Mouse (Mus musculus) heart, embryonic 16.5 days (tissue): Measurements from ENCODE around the gene Nek2. TPM values are rescaled to one million over a fixed set of nuclear protein-coding genes. Genes with fewer than 3 reads are reported as not detected.

Experiments used
- ATAC-seq: fragments of 200-750 bp; cut with Nextera tagmentation; replicated peaks from 2 replicates; pipeline ENCODE4 v1.8.0; 2017; ENCODE audit warnings: moderate number of reproducible peaks; ENCODE audit not compliant: insufficient read depth, low FRiP score; ENCODE audit errors: extremely low read depth
- H3K27ac ChIP-seq: fragments of 300-500 bp; sonication (generic); 2 replicates; pipeline ENCODE4 v1.5.1; 2014; ENCODE audit warnings: mild to moderate bottlenecking, low read length, control low read depth, moderate library complexity
- H3K27me3 ChIP-seq: fragments of 300-500 bp; sonication (generic); 2 replicates; pipeline ENCODE4 v1.6.1; 2014; ENCODE audit warnings: low read length, mixed read lengths; ENCODE audit not compliant: control insufficient read depth, insufficient read depth
- H3K36me3 ChIP-seq: fragments of 300-500 bp; sonication (generic); 2 replicates; pipeline ENCODE4 v1.6.1; 2014; ENCODE audit not compliant: control insufficient read depth, insufficient read depth
- H3K4me1 ChIP-seq: fragments of 300-500 bp; sonication (generic); 2 replicates; pipeline ENCODE4 v1.6.1; 2014; ENCODE audit warnings: low read length, mixed read lengths; ENCODE audit not compliant: control insufficient read depth, insufficient read depth
- H3K4me2 ChIP-seq: fragments of 300-500 bp; sonication (generic); 2 replicates; pipeline ENCODE4 v1.6.1; 2014; ENCODE audit warnings: low read depth, mild to moderate bottlenecking, control low read depth, low read length
- H3K4me3 ChIP-seq: fragments of 300-500 bp; sonication (generic); 2 replicates; pipeline ENCODE4 v1.5.1; 2014; ENCODE audit warnings: mild to moderate bottlenecking, control low read depth, low read length
- H3K9ac ChIP-seq: fragments of 300-500 bp; sonication (generic); 2 replicates; pipeline ENCODE4 v1.6.1; 2014; ENCODE audit warnings: low read length, control low read depth
- H3K9me3 ChIP-seq: fragments of 300-500 bp; sonication (generic); replicated peaks from 2 replicates; pipeline ENCODE4 v1.6.1; 2016; ENCODE audit warnings: low read length; ENCODE audit not compliant: control insufficient read depth
- WGBS: fragments of 180-500 bp; shearing (Covaris S2); extraction: QIAGEN DNeasy Blood & Tissue Kit; methylation state at CpG from one replicate; pipeline ENCODE4 v1.1.7; 2014; 5-methylcytosine and 5-hydroxymethylcytosine counted together
- polyA plus RNA-seq: library from polyadenylated mRNA; unstranded; fragments of >200 nt; fragmentation: Nextera tagmentation; extraction: Ambion mirVana; gene quantifications from 2 replicates; pipeline ENCODE4 v1.2.1, GENCODE M21; 2015

The Nek2 gene
- polyA plus RNA-seq, 1 experiment from 2014 or later: 38.6 TPM

DNA sequence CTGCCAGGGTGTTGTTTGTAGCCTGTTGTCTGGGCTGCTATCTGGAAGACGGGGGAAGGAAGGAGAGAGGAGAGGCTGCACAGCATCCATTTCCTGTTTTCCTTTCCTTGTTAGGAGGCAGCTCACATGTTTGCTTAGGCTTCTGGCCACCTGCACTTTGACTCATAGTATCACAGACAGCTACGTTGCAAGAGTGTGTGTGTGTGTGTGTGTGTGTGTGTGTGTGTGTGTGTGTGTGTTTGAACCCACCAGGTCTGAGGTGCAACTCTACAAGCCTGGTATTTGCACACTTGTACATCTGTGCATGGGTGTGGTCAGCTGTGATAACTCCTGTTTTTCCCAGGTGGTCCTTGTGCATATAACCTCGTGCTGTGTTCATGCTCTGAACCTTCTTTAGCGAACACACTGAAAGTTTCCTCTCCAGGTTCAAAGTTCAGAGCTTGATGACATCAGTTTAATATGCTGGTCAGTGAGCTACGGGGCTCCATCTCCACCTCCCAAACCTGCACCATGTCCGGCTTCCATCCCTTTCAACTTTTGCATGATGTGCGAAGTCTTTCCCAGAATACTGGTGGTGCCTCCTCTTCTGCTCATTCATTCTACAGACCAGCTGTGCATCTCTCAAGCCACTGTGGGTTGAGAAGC, 27.2 kb upstream of the Nek2 start:
- H3K4me2 ChIP-seq: no peak overlapping the region
- 59% methylated on average over 7 of the region's 7 CpGs for WGBS
- no peak overlapping the region for H3K9ac ChIP-seq
- no peaks in the 10 kb centered on the region for H3K36me3 ChIP-seq
- peaks cover 10% of the 10 kb centered on the region for H3K9me3 ChIP-seq
- ATAC-seq: peak; percentile 49; the same call in 1 of the 2 replicates
- H3K27me3 ChIP-seq: no peaks in the 10 kb centered on the region
- no peak overlapping the region for H3K27ac ChIP-seq
- H3K4me3 ChIP-seq: no peak overlapping the region
- H3K4me1 ChIP-seq: no peaks in the 10 kb centered on the region; the same call in none of the 2 replicates

DNA sequence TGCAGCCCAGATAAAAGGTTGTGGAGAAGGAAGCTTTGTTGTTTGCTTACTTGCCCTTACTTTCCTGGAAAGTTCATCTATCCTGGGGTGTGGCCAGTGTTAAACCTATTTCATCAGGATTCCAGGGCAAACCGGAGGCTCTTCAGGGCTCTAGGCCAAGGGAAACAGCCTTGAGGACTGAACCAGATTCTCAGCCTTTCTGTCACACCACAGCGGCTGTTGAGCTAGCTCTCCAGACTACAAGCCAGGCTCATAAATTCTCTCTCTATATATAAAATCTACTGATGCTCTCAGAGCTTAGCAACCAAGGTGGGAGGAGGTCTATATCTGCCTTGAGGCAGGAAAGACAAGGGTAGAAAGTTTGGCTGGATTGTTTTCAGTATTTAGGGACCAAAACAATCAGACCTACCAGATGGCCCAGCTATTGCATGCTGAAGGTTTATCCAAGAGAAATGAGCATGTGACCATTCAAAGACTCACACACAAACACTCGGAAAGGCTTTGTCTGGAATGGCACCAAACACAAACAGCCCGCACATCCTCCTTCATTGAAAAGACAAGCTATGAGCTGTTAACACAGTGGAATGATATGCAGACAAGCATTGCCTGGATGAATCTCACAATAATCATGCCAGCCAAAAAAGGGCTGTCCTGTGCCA, 24.9 kb upstream of the Nek2 start:
- Histone ChIP-seq H3K27ac (no peak overlapping the region), H3K9me3 (peaks cover 3% of the 10 kb centered on the region; the same call in 1 of the 2 replicates)
- 62% methylated on average over 4 of the region's 4 CpGs for WGBS

DNA sequence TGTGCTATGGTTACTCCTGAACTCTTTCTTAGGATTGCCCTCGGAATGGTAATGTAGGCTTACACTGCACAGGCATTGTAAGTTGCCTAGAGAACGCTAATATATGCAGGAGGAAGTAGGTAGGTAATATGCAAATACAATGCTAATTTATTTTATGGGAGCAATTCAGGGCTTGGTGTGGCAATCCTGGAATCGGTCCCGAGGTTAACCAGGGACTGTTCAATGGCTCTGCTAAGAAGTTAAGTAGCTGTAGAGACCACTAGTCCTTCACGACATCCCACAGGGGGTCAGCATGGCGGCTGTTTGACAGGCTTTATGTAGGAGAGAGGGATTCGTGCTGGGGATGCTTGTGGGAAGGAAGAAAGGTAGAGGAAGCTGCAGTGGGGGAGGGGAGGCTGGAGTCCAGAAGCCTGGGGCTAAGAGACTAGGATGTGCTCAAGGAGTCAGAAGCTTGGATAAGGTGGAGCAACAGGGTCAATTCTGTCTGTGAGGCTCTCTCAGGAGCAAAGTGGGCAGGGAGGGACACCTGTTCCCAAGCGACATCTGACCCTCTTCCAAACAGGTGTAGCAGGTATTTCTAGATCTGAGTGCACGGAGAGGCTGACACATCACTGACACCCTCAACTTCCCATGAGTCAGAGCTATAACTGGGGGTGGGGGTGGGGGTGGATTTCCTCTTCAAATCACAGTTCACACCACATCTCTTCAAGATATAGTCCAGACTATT, 19.0 kb upstream of the Nek2 start:
- no peaks in the 10 kb centered on the region for H3K27me3 ChIP-seq
- H3K9ac ChIP-seq: no peak overlapping the region
- peaks cover 4% of the 10 kb centered on the region; the same call in 1 of the 2 replicates for H3K4me1 ChIP-seq
- no peak overlapping the region for H3K4me3 ChIP-seq
- H3K9me3 ChIP-seq: peaks cover 6% of the 10 kb centered on the region; the same call in 1 of the 2 replicates
- no peaks in the 10 kb centered on the region for H3K36me3 ChIP-seq
- 0 out of 2 replicates have a peak overlapping the region, but pooled peaks have one; percentile 3 for H3K27ac ChIP-seq
- ATAC-seq: no peak; the same call in 1 of the 2 replicates
- WGBS: 58% methylated on average over 9 of the region's 9 CpGs
- no peak overlapping the region for H3K4me2 ChIP-seq

More for the DNA sequence above, 24.9 kb upstream of the Nek2 start:
- no peaks in the 10 kb centered on the region; the same call in none of the 2 replicates for H3K4me1 ChIP-seq
- no peak overlapping the region for H3K9ac ChIP-seq
- no peak overlapping the region for H3K4me2 ChIP-seq
- H3K36me3 ChIP-seq: no peaks in the 10 kb centered on the region
- no peak for ATAC-seq
- no peaks in the 10 kb centered on the region for H3K27me3 ChIP-seq
- no peak overlapping the region for H3K4me3 ChIP-seq

DNA sequence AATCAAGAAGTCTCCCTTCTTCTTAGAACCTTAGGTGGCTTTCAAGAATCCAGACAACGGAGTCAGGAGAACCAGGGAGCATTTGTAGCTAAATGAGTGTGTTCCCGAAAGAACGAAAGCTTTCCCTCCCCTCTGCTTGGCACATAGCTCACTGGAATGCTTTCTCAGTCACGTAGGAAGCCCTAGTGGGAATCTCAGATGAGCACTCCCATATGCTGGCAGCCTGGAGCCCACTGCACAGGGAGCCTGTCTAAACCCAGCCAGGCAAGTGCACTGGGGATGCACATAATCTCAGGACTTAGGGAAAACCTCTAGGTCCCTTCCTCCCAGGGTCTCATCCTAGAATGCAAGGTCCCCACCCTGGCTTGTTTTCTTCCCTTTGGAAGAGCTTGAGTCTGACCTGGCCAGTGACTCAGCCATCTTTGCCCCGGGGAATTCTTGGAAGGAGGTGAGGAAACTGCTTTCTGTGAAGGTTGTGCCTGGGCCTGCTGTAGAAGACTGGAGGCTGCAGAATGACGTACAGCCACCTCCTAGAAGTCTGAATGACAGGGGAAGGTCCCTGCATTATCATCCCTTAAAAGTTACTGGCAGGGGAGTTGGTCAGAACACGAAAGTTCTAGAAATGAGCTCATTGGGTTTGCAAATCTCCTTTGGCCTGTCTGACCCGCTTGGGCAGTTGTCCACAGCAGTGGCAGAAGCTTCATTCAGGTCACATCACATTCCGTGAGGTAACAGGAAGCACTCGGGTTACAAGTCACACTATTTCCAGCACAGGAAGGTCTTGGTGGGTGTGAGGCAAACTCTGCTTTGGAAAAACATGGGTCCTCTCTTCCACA, 18.2 kb upstream of the Nek2 start:
- H3K4me2 ChIP-seq: no peak overlapping the region
- peaks cover 6% of the 10 kb centered on the region; the same call in 1 of the 2 replicates for H3K9me3 ChIP-seq
- H3K27me3 ChIP-seq: no peaks in the 10 kb centered on the region
- H3K4me3 ChIP-seq: no peak overlapping the region
- peak overlapping the region; percentile 4; the same call in 1 of the 2 replicates for H3K27ac ChIP-seq
- H3K4me1 ChIP-seq: peaks cover 4% of the 10 kb centered on the region; the same call in 1 of the 2 replicates
- 40% methylated on average over 10 of the region's 10 CpGs for WGBS
- no peak overlapping the region for H3K9ac ChIP-seq
- H3K36me3 ChIP-seq: no peaks in the 10 kb centered on the region
- ATAC-seq: peak; percentile 76; the same call in 1 of the 2 replicates

DNA sequence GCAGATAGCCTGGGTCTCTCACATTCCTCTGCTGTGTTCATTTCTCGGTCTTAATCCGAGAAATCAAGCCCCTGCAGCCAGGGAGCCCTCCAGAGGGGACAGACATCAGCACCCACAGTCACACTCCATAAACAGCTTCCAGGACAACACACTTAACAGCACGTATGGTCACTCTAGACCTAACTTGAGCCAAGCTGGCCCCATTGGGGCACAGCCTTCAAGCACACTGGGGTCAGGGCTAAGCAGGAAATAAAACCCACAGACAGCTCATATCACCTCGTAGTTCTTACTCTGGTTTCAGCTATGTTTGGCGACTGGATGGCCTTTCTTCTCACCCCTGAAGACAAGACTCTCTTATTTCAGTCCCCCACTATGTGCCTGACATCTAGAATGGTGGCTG, 16.5 kb upstream of the Nek2 start:
- ATAC-seq: no peak
- Histone ChIP-seq H3K36me3 (no peaks in the 10 kb centered on the region), H3K9ac (no peak overlapping the region), H3K27me3 (no peaks in the 10 kb centered on the region), H3K4me2 (no peak overlapping the region), H3K27ac (no peak overlapping the region), H3K9me3 (0 out of 2 replicates have a peak, but pooled peaks cover 3% of the 10 kb centered on the region), H3K4me1 (peaks cover 8% of the 10 kb centered on the region; the same call in 1 of the 2 replicates), H3K4me3 (no peak overlapping the region)
- 53% methylated on average over 5 of the region's 5 CpGs for WGBS

DNA sequence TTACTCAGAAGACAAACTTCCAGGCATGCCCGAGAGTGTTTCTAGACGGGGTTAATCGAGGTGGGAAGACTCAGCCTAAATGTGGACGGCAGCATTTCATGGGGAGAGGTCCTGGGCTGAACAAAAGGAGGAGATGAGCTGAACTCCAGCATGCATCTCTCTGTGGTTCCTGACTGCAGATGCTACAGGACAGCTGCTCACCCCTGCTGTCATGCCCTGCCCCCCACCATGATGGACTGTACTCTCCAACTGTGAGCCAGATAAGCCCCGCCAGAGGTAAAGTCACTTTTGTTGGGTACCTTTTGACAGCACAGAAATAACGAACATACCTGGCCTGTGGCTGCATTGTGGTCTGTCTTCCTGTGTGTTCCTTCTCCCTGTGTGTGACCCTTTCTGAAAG, 15.5 kb upstream of the Nek2 start:
- Histone ChIP-seq H3K4me1 (peaks cover 8% of the 10 kb centered on the region; the same call in 1 of the 2 replicates), H3K9me3 (0 out of 2 replicates have a peak, but pooled peaks cover 3% of the 10 kb centered on the region), H3K4me3 (no peak overlapping the region), H3K27ac (no peak overlapping the region), H3K27me3 (no peaks in the 10 kb centered on the region), H3K9ac (no peak overlapping the region), H3K4me2 (no peak overlapping the region), H3K36me3 (no peaks in the 10 kb centered on the region)
- WGBS: 68% methylated on average over 6 of the region's 6 CpGs
- no peak for ATAC-seq

DNA sequence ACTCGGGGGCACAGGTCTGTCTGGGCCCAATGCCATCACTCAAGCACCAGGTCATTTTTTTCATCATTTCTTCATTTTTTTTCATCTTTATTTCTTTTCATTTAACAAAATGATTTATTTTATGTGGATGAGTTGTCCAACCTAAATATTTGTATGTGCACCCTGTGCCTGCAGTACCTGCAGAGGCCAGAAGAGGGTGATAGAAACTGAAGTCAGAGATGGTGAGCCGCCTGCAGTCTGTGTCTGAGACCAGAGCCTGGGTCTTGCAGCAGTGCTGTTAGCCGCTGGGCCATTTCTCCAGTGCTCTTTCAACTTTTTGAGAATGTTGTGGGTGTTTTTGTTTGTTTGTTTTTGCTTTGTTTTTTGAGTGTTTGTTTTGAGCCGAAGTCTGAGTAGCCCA, 14.5 kb upstream of the Nek2 start:
- Histone ChIP-seq H3K27me3 (no peaks in the 10 kb centered on the region), H3K9me3 (0 out of 2 replicates have a peak, but pooled peaks cover 3% of the 10 kb centered on the region), H3K4me1 (peaks cover 8% of the 10 kb centered on the region; the same call in 1 of the 2 replicates), H3K9ac (no peak overlapping the region), H3K36me3 (no peaks in the 10 kb centered on the region), H3K27ac (no peak overlapping the region), H3K4me3 (no peak overlapping the region), H3K4me2 (no peak overlapping the region)
- WGBS: 91% methylated on average over 4 of the region's 4 CpGs
- ATAC-seq: no peak

DNA sequence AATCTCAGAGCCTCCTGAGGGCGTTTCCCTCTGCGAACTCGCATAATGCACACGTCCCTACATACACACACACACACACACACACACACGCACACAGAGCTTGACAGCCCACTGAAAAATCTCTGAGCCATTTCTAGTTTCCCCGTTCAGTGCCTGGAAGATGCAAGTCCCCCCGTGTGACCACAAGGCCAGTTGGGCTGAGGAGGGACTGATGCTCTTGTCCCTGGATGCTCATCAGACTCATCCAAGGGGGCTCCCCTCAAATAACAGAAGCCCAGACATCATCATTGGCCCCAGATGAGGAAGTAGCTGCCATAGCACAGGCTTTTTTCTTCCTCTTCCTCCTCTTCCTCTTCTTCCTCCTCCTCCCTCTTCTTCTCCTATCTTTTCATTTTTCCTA, 13.3 kb upstream of the Nek2 start:
- 0 out of 2 replicates have a peak, but pooled peaks cover 4% of the 10 kb centered on the region for H3K4me1 ChIP-seq
- H3K9ac ChIP-seq: no peak overlapping the region
- no peaks in the 10 kb centered on the region for H3K27me3 ChIP-seq
- 83% methylated on average over 7 of the region's 7 CpGs for WGBS
- H3K4me2 ChIP-seq: no peak overlapping the region
- no peak overlapping the region for H3K4me3 ChIP-seq
- 0 out of 2 replicates have a peak, but pooled peaks cover 3% of the 10 kb centered on the region for H3K9me3 ChIP-seq
- no peak overlapping the region for H3K27ac ChIP-seq
- H3K36me3 ChIP-seq: no peaks in the 10 kb centered on the region
- no peak for ATAC-seq
